Mouse (Mus musculus): ENCODE measurements around the gene 1700001K19Rik. TPM values are rescaled to one million over a fixed set of nuclear protein-coding genes. Genes with fewer than 3 reads are reported as not detected.
"Not testable (repeated sequence)": the region's sequence is repeated elsewhere in the genome, so short reads cannot be mapped to it uniquely, and the experiment has no call there.

1700001K19Rik gene
- not detected for total RNA-seq (2021)

- DNase-seq: no peak
These were observed at the start of gene 1700001K19Rik for GRCm38 (mm10) chr12:110682561-110683299. TSS of gene 1700001K19Rik (minus strand) at chr12:110682619.

GRCm38 (mm10) chr12:110726428-110726827, 44.0 kb upstream of the 1700001K19Rik start:
- no peak for DNase-seq

GRCm38 (mm10) chr12:110725489-110725888, 43.1 kb upstream of the 1700001K19Rik start:
- no peak for DNase-seq

- DNase-seq: no peak
These were observed 42.6 kb upstream of the 1700001K19Rik start for GRCm38 (mm10) chr12:110725051-110725450.

GRCm38 (mm10) chr12:110716004-110716403, 33.6 kb upstream of the 1700001K19Rik start:
- no peak for DNase-seq

GRCm38 (mm10) chr12:110714215-110714614, 31.8 kb upstream of the 1700001K19Rik start:
- no peak for DNase-seq

- no peak for DNase-seq
These were observed 31.4 kb upstream of the 1700001K19Rik start for GRCm38 (mm10) chr12:110713784-110714183.

- no peak for DNase-seq
These were observed 28.9 kb upstream of the 1700001K19Rik start for GRCm38 (mm10) chr12:110711270-110711669.

GRCm38 (mm10) chr12:110707451-110707850, 25.0 kb upstream of the 1700001K19Rik start:
- no peak for DNase-seq

- DNase-seq: peak; percentile 34 to 38
These were observed 24.2 kb upstream of the 1700001K19Rik start for GRCm38 (mm10) chr12:110706337-110707231.

- not testable (repeated sequence) for DNase-seq
These were observed 23.0 kb upstream of the 1700001K19Rik start for GRCm38 (mm10) chr12:110705419-110705818.

- DNase-seq: no peak
These were observed 21.3 kb upstream of the 1700001K19Rik start for GRCm38 (mm10) chr12:110703682-110704081.

- peak; percentile 77 to 79 for DNase-seq
These were observed 20.6 kb upstream of the 1700001K19Rik start for GRCm38 (mm10) chr12:110703008-110703471.

- DNase-seq: no peak
These were observed 20.1 kb upstream of the 1700001K19Rik start, which contains the start of gene Hsp90aa1 for GRCm38 (mm10) chr12:110702556-110702955. TSS of gene Hsp90aa1 (minus strand) at chr12:110702728.

- not testable (repeated sequence) for DNase-seq
These were observed 18.9 kb upstream of the 1700001K19Rik start for GRCm38 (mm10) chr12:110701363-110701762.

GRCm38 (mm10) chr12:110700730-110701129, 18.3 kb upstream of the 1700001K19Rik start:
- no peak for DNase-seq

GRCm38 (mm10) chr12:110699171-110699547, 16.7 kb upstream of the 1700001K19Rik start:
- no peak for DNase-seq

- no peak for DNase-seq
These were observed 16.2 kb upstream of the 1700001K19Rik start for GRCm38 (mm10) chr12:110698523-110699170.

GRCm38 (mm10) chr12:110698080-110698479, 15.7 kb upstream of the 1700001K19Rik start:
- DNase-seq: no peak

GRCm38 (mm10) chr12:110697457-110697856, 15.0 kb upstream of the 1700001K19Rik start:
- no peak for DNase-seq

- DNase-seq: no peak
These were observed 14.6 kb upstream of the 1700001K19Rik start for GRCm38 (mm10) chr12:110696975-110697400.

GRCm38 (mm10) chr12:110696173-110696974, 14.0 kb upstream of the 1700001K19Rik start:
- peak; percentile 98 for DNase-seq

All from layer of hippocampus, postnatal 36 days (tissue).